8 mouse cellular contexts compared by ENCODE assay signal in genomic region chr15:83463369-83464082, GRCm38 (mm10). TPM values are rescaled to one million over a fixed set of nuclear protein-coding genes. Genes with fewer than 3 reads are reported as not detected.
DNase-seq lines count a peak whose midpoint lies in the region; ATAC-seq and TF ChIP-seq lines count a peak whose summit lies in the region.

No protein-coding gene starts in this region.

- no peak for DNase-seq in heart, embryonic 10.5 days (ENCODE audit: low spot score)
- DNase-seq in heart, postnatal 36 days, result no peak
- DNase-seq in ES-E14 (ENCODE audit: low read depth, low spot score), result no peak
- no peak for DNase-seq in frontal cortex, adult 2 months (ENCODE audit: extremely low spot score in 1 of 2, low spot score in 1 of 2)
- no peak for DNase-seq in adrenal gland, adult 2 months

- in situ Hi-C loops in ES-E14 (cut with MboI; ENCODE audit: low sequenced_read_pairs in 2 of 2, unreplicated experiment in 2 of 2), result no loop called here

- H3K36me3 ChIP-seq in heart, embryonic 10.5 days, result 0 out of 2 replicates have a peak, but pooled peaks cover 2% of the 10 kb centered on the region
- H3K36me3 ChIP-seq in ES-E14 (ENCODE audit: control insufficient read depth, insufficient read depth, low read length, poor library complexity, severe bottlenecking), result no peaks in the 10 kb centered on the region; the same call in 1 of the 2 replicates
- no peaks in the 10 kb centered on the region for H3K36me3 ChIP-seq in kidney, embryonic 16.5 days (ENCODE audit: insufficient read depth, low read length)
- H3K36me3 ChIP-seq in neural tube, embryonic 12.5 days, result no peaks in the 10 kb centered on the region

- H3K9me3 ChIP-seq in heart, embryonic 10.5 days, result no peaks in the 10 kb centered on the region
- no peaks in the 10 kb centered on the region for H3K9me3 ChIP-seq in ES-E14 (ENCODE audit: control insufficient read depth, insufficient read depth, low read depth, low read length)
- no peaks in the 10 kb centered on the region for H3K9me3 ChIP-seq in kidney, embryonic 16.5 days (ENCODE audit: low read length)
- H3K9me3 ChIP-seq in neural tube, embryonic 12.5 days, result no peaks in the 10 kb centered on the region

- ATAC-seq in erythroblast, adult 5-6 weeks (replicated peaks; ENCODE audit: low FRiP score, poor library complexity, severe bottlenecking), result peak; percentile 53
- ATAC-seq in kidney, embryonic 16.5 days (ENCODE audit: low FRiP score, low TSS enrichment), result no peak; the same call in 1 of the 2 replicates
- ATAC-seq in neural tube, embryonic 12.5 days (ENCODE audit: low FRiP score, low read depth), result no peak

- peak overlapping the region; percentile 88 for H3K9ac ChIP-seq in ES-E14 (ENCODE audit: insufficient read depth, low read depth, low read length, poor library complexity, severe bottlenecking)
- H3K9ac ChIP-seq in kidney, embryonic 16.5 days (replicated peaks; ENCODE audit: low read length), result peak overlapping the region; percentile 92
- peak overlapping the region; percentile 71 for H3K9ac ChIP-seq in neural tube, embryonic 12.5 days

- 6% methylated on average over 17 of the region's 17 CpGs for WGBS in heart, embryonic 10.5 days
- whole genome bisulfite sequencing in kidney, embryonic 16.5 days, result 5% methylated on average over 17 of the region's 17 CpGs
- WGBS in neural tube, embryonic 12.5 days, result 9% methylated on average over 17 of the region's 17 CpGs

- intact Hi-C loops in heart, postnatal 36 days (cut with DNase I), result loop anchor here (2.0 to 5.0 kb wide), 2 partner anchors 31 to 51 kb away; no protein-coding TSS in a partner anchor

- peak overlapping the region; percentile 91 for H3K4me3 ChIP-seq in heart, embryonic 10.5 days
- H3K4me3 ChIP-seq in ES-E14 (ENCODE audit: insufficient read depth in 1 of 2, low read depth in 1 of 2, low read length in 2 of 2, poor library complexity in 1 of 2, severe bottlenecking in 1 of 2), result peak overlapping the region; percentile 76 to 93
- peak overlapping the region; percentile 84 for H3K4me3 ChIP-seq in kidney, embryonic 16.5 days (ENCODE audit: low read length)
- H3K4me3 ChIP-seq in neural tube, embryonic 12.5 days, result peak overlapping the region; percentile 70

- peak overlapping the region; percentile 96 for H3K27ac ChIP-seq in heart, embryonic 10.5 days
- H3K27ac ChIP-seq in ES-E14 (ENCODE audit: insufficient read depth, low read depth, low read length, poor library complexity, severe bottlenecking), result no peak overlapping the region
- peak overlapping the region; percentile 77 for H3K27ac ChIP-seq in kidney, embryonic 16.5 days (ENCODE audit: low read length)
- H3K27ac ChIP-seq in neural tube, embryonic 12.5 days, result no peak overlapping the region

- peak overlapping the region; percentile 95 for H3K4me2 ChIP-seq in kidney, embryonic 16.5 days (replicated peaks; ENCODE audit: low read depth, low read length)
- H3K4me2 ChIP-seq in neural tube, embryonic 12.5 days (replicated peaks), result peak overlapping the region; percentile 93

- no peaks in the 10 kb centered on the region for H3K27me3 ChIP-seq in heart, embryonic 10.5 days (ENCODE audit: insufficient read depth, poor library complexity, severe bottlenecking)
- no peaks in the 10 kb centered on the region for H3K27me3 ChIP-seq in kidney, embryonic 16.5 days (ENCODE audit: insufficient read depth, low read length)
- H3K27me3 ChIP-seq in neural tube, embryonic 12.5 days (replicated peaks), result no peaks in the 10 kb centered on the region

- peaks cover 13% of the 10 kb centered on the region; the same call in 1 of the 2 replicates for H3K4me1 ChIP-seq in heart, embryonic 10.5 days
- peaks cover 3% of the 10 kb centered on the region in 2 experiments; a peak in 1 of 4 replicates for H3K4me1 ChIP-seq in ES-E14 (ENCODE audit: control insufficient read depth in 2 of 2, insufficient read depth in 2 of 2, low read length in 2 of 2, poor library complexity in 1 of 2)
- peaks cover 20% of the 10 kb centered on the region for H3K4me1 ChIP-seq in kidney, embryonic 16.5 days (ENCODE audit: insufficient read depth, low read length)
- H3K4me1 ChIP-seq in neural tube, embryonic 12.5 days, result peaks cover 9% of the 10 kb centered on the region

TF ChIP-seq in ES-E14, 5 proteins besides CTCF, POLR2A, EP300 and RAD21:
- TF ChIP-seq MAFK (IDR thresholded peaks at IDR 0.05; ENCODE audit: insufficient read depth, low read depth, low read length), result no peak
- no peak for TF ChIP-seq CHD2 (IDR thresholded peaks at IDR 0.05; ENCODE audit: low read depth, low read length)
- TF ChIP-seq HCFC1 (IDR thresholded peaks at IDR 0.05; ENCODE audit: borderline replicate concordance, insufficient read depth, low read length), result no peak
- no peak for TF ChIP-seq ZNF384 (IDR thresholded peaks at IDR 0.05; ENCODE audit: low read depth, low read length)
- no peak for TF ChIP-seq ZC3H11A (IDR thresholded peaks at IDR 0.05; ENCODE audit: borderline replicate concordance, low read depth, low read length)
TF ChIP-seq in ES-E14: peak in this region for 0.

RNA-seq across cellular contexts. Expression of gene Pacsin2, which starts 0.9 kb away (rescaled TPM):
- 81.9 and 82.4 TPM in 2 replicates for polyA plus RNA-seq in heart, embryonic 10.5 days (2016; fragmentation: Nextera tagmentation; extraction: Ambion mirVana)
- total RNA-seq in heart, postnatal 36 days (2021), result 100 to 1,000 TPM; 174 to 191 TPM
- total RNA-seq in ES-E14 (2012; rRNA removed), result 43.8 and 67.7 TPM in 2 replicates
- 102 and 137 TPM in 2 replicates for total RNA-seq in erythroblast, adult 5-6 weeks (2015; ENCODE audit: low replicate concordance)
- 285 and 310 TPM in 2 replicates for total RNA-seq in erythroblast, adult 5-6 weeks (2017; ENCODE audit: low replicate concordance)
- polyA plus RNA-seq in kidney, embryonic 16.5 days (2015; fragmentation: Nextera tagmentation; extraction: Ambion mirVana), result 85.4 and 92.0 TPM in 2 replicates
- 41.7 and 46.8 TPM in 2 replicates for polyA plus RNA-seq in neural tube, embryonic 12.5 days (2016; fragmentation: Nextera tagmentation; extraction: Ambion mirVana)
- 231 and 243 TPM in 2 replicates for polyA plus RNA-seq in frontal cortex, adult 2 months (2012; rRNA removed)
- total RNA-seq in adrenal gland, adult 2 months (2021), result 100 to 1,000 TPM in 1 of 2 experiments, 10 to 100 TPM in 1; 76.7 to 111 TPM
- polyA plus RNA-seq in adrenal gland, adult 2 months (2012; rRNA removed), result 25.3 and 28.9 TPM in 2 replicates

RNA-seq across cellular contexts. Expression of gene Ttll1, which starts 47.2 kb away (rescaled TPM):
- polyA plus RNA-seq in heart, embryonic 10.5 days (2016; fragmentation: Nextera tagmentation; extraction: Ambion mirVana), result 23.9 and 24.6 TPM in 2 replicates
- total RNA-seq in heart, postnatal 36 days (2021), result 10 to 100 TPM; 47.3 to 53.2 TPM
- total RNA-seq in ES-E14 (2012; rRNA removed), result 5.3 and 7.2 TPM in 2 replicates
- 8.4 and 8.5 TPM in 2 replicates for total RNA-seq in erythroblast, adult 5-6 weeks (2015; ENCODE audit: low replicate concordance)
- 1.8 and 8.3 TPM in 2 replicates for total RNA-seq in erythroblast, adult 5-6 weeks (2017; ENCODE audit: low replicate concordance)
- polyA plus RNA-seq in kidney, embryonic 16.5 days (2015; fragmentation: Nextera tagmentation; extraction: Ambion mirVana), result 27.3 and 28.2 TPM in 2 replicates
- polyA plus RNA-seq in neural tube, embryonic 12.5 days (2016; fragmentation: Nextera tagmentation; extraction: Ambion mirVana), result 74.8 and 77.8 TPM in 2 replicates
- 51.6 and 52.9 TPM in 2 replicates for polyA plus RNA-seq in frontal cortex, adult 2 months (2012; rRNA removed)
- total RNA-seq in adrenal gland, adult 2 months (2021), result 10 to 100 TPM in 1 of 2 experiments, 1 to 10 TPM in 1; 7.4 to 13.6 TPM
- 4.5 and 4.7 TPM in 2 replicates for polyA plus RNA-seq in adrenal gland, adult 2 months (2012; rRNA removed)

Comparison
In these comparisons a context has a peak if more than half of its experiments do, and no peak if none do; other contexts are left out.
1. H3K27ac ChIP-seq: peak in heart, embryonic 10.5 days (single experiment) and kidney, embryonic 16.5 days (single experiment); none in ES-E14 (single experiment) and neural tube, embryonic 12.5 days (single experiment).
2. Peak in every context shown above with its lines, with median percentiles within 50 percentile points of each other: H3K4me3 ChIP-seq and H3K9ac ChIP-seq.